Mouse (Mus musculus) testis, adult 10 weeks (tissue): ENCODE measurements around the gene Rhox12. TPM values are rescaled to one million over a fixed set of nuclear protein-coding genes. Genes with fewer than 3 reads are reported as not detected.

Experiments used
- polyA plus RNA-seq: library from polyadenylated mRNA; stranded (reverse); fragments of 350-450 nt; fragmentation: Illumina TruSeq; extraction: RNeasy Lipid Tissue Mini Kit (QIAGEN cat#74804); gene quantifications from one replicate; pipeline ENCODE4 v1.2.3, GENCODE M21; 2014; ENCODE audit warnings: low read depth, low replicate concordance

Gene Rhox12
- not detected for polyA plus RNA-seq

DNA sequence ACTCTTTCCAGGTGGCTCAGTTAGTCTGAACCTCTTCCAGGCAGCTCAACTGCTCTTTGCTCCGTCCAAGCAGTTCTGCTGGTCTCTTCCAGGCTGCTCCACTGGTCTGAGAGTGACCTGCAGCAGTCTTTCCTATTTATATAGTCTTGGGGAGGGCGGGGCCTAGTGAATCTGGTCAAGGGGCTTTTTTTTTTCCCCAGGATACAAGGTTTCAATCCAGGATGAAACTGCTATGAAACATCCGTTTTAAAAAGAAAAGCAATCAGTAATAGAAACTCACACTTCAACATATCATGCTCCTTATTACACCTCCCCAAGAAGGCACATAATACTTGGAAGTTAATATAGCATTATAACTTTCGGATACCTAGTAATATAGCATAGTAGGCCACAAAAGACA, at the start of gene Rhox12:
Gene Rhox12 (minus strand): TSS at position 101 of the 400 bp plus-strand sequence.

DNA sequence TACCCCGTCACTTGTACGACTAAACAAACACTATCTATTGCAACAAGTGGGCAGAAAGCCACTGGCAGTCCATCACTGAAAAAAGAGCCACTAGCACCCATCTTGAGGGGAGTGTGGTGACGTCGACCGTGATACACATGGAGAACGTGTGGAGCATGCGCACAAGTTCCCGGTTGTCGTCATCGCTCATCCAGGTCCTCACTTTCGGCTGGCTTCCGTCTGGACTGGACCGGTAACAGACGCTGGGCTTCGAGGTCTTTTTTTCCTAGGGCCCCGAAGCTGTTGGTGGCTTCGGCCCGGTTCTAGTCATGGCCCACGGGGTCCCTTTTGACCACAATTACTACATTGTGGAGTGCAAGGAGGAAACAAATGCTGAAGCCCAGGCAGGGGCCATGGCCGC, 10.3 kb upstream of the Rhox12 start, which contains the start of gene Rhox13:
Gene Rhox13 (plus strand): TSS at position 238 of the 400 bp plus-strand sequence.

DNA sequence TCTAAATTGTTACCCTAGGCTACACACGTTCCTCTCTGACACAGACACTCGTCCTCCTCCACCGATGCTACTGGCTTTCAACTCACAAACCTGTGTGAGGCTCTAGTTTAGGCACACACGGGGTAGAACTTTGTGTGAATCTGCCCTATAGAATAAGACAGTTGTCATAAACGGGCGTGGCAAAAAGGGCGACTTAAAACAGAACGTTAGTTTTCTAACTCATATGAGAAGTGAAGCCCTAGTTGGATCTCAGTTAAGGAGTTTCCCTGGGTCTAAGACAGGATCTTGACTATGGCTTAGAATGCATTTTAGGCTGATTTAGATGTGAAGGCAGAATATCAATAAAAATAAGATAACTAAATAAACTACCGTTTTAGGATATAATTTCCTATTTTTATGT, 25.7 kb downstream of the Rhox12 start, which contains the start of gene Rhox11:
Gene Rhox11 (minus strand): TSS at position 101 of the 400 bp plus-strand sequence.

DNA sequence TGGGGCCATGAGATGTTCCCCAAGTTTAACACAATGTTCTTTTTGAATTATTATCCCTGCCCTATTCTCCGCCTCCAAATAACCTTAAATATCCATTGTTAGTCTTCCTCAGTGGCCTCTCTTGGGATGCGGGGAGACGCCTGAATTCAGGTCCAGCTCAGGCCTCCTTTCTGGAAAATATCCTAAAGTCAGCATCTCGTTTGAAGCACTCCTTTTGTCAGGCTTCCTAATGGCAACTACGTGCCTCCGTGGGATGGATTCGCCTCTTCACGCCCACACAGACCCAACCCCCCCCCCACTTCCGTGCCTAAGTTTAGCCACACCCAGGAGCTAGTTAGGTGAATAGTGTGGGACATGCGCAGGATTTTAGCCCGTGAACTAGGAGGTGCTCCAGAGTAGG, 44.5 kb downstream of the Rhox12 start, which contains the start of gene Rhox10:
Gene Rhox10 (plus strand): TSS at position 301 of the 400 bp plus-strand sequence.

Other genes starting within 250 kb of the Rhox12 start
- 24.1 TPM for gene Rhox8, start 232.0 kb downstream of the Rhox12 start, polyA plus RNA-seq
- 0.34 TPM for gene Rhox7b, start 213.7 kb downstream of the Rhox12 start, polyA plus RNA-seq
- not detected for gene Rhox9, start 209.1 kb downstream of the Rhox12 start, polyA plus RNA-seq
- 8.4 TPM for gene Btg1-ps1, start 92.1 kb downstream of the Rhox12 start, polyA plus RNA-seq
- gene Btg1-ps2, start 67.8 kb downstream of the Rhox12 start, polyA plus RNA-seq = 6.7 TPM
- gene Rhox10, start 44.4 kb downstream of the Rhox12 start, polyA plus RNA-seq = 1.1 TPM
- 6.3 TPM for gene Rhox11, start 25.8 kb downstream of the Rhox12 start, polyA plus RNA-seq
- gene Rhox13, start 10.3 kb upstream of the Rhox12 start, polyA plus RNA-seq = 1.9 TPM
- 8.5 TPM for gene Zbtb33, start 78.9 kb upstream of the Rhox12 start, polyA plus RNA-seq
- 46.9 TPM for gene Tmem255a, start 141.5 kb upstream of the Rhox12 start, polyA plus RNA-seq
- not detected for gene Atp1b4, start 205.3 kb upstream of the Rhox12 start, polyA plus RNA-seq